Comparison of ENCODE assay signal across 8 mouse cellular contexts in the genomic region with DNA sequence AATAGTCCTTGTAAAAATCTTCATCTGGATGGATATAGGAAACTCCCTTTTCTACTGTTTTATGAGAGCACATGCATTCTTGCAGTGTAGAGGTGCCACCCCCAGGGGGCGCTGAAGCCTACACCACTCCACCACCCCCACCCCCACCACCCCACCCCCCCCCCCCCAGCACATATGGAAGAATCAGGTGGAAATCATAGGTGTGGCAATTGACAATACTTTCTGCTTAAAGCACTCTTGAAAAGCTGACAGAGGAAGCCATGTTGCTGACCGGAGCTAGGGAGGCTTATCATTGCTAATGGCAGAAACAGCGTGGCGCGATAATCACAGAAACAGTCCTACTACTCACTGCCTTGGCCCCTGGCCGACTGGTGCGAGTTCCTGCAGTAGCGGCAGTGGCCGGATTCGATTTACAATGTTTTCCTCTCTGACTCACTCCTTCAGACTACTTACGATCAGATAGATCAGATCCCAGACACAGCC.
A peak's percentile ranks its signal among the peaks of the same experiment; 100 is the strongest.
DNase-seq lines count a peak whose midpoint lies in the region; ATAC-seq and TF ChIP-seq lines count a peak whose summit lies in the region.

No protein-coding gene starts in this region.

- DNase-seq in CD4-positive, CD25-positive, alpha-beta regulatory T cell, adult 2 months (ENCODE audit: low read depth, low spot score) = peak; percentile 53
- peak; percentile 19 for DNase-seq in thymus, adult 2 months
- no peak for DNase-seq in thymus, adult 18-20 months
- DNase-seq in limb, embryonic 10.5 days (ENCODE audit: low spot score) = peak; percentile 54
- peak; percentile 18 for DNase-seq in splenic B cell, adult 2 months (ENCODE audit: low read depth, low spot score)

- no peaks in the 10 kb centered on the region for H3K9me3 ChIP-seq in heart, embryonic 11.5 days (replicated peaks; ENCODE audit: control insufficient read depth, low read length)
- no peaks in the 10 kb centered on the region for H3K9me3 ChIP-seq in limb, embryonic 10.5 days (replicated peaks)
- H3K9me3 ChIP-seq in midbrain, embryonic 13.5 days = no peaks in the 10 kb centered on the region

- H3K36me3 ChIP-seq in thymus, adult 2 months (ENCODE audit: control insufficient read depth, insufficient read depth, low read length) = no peaks in the 10 kb centered on the region
- H3K36me3 ChIP-seq in heart, embryonic 11.5 days (ENCODE audit: control insufficient read depth, insufficient read depth, low read length) = no peaks in the 10 kb centered on the region
- no peaks in the 10 kb centered on the region for H3K36me3 ChIP-seq in limb, embryonic 10.5 days
- no peaks in the 10 kb centered on the region for H3K36me3 ChIP-seq in splenic B cell, adult 2 months (ENCODE audit: control insufficient read depth, insufficient read depth, low read length, poor library complexity, severe bottlenecking)
- no peaks in the 10 kb centered on the region for H3K36me3 ChIP-seq in midbrain, embryonic 13.5 days

- no peaks in the 10 kb centered on the region for H3K4me1 ChIP-seq in thymus, adult 2 months (replicated peaks; ENCODE audit: control insufficient read depth, insufficient read depth, low read length)
- H3K4me1 ChIP-seq in heart, embryonic 11.5 days (ENCODE audit: control insufficient read depth, insufficient read depth, low read length) = peaks cover under 1% of the 10 kb centered on the region; the same call in 1 of the 2 replicates
- H3K4me1 ChIP-seq in limb, embryonic 10.5 days = peaks cover 33% of the 10 kb centered on the region
- peaks cover 11% of the 10 kb centered on the region; the same call in 1 of the 2 replicates for H3K4me1 ChIP-seq in midbrain, embryonic 13.5 days (replicated peaks)

- no peaks in the 10 kb centered on the region for H3K27me3 ChIP-seq in thymus, adult 2 months (ENCODE audit: control insufficient read depth, insufficient read depth, low read length)
- no peaks in the 10 kb centered on the region for H3K27me3 ChIP-seq in heart, embryonic 11.5 days (ENCODE audit: control insufficient read depth, insufficient read depth, low read length)
- H3K27me3 ChIP-seq in limb, embryonic 10.5 days (ENCODE audit: low read depth, poor library complexity, severe bottlenecking) = no peaks in the 10 kb centered on the region
- H3K27me3 ChIP-seq in splenic B cell, adult 2 months (ENCODE audit: control insufficient read depth, insufficient read depth, low read length, poor library complexity, severe bottlenecking) = no peaks in the 10 kb centered on the region
- H3K27me3 ChIP-seq in midbrain, embryonic 13.5 days = no peaks in the 10 kb centered on the region

- TF ChIP-seq POLR2A in thymus, adult 2 months (IDR thresholded peaks at IDR 0.05; ENCODE audit: control insufficient read depth, extremely low read depth, insufficient read depth, low read length, poor library complexity) = no peak

- no peak for TF ChIP-seq CTCF in thymus, adult 2 months (IDR thresholded peaks at IDR 0.05; ENCODE audit: borderline replicate concordance, control insufficient read depth, extremely low read depth, insufficient read depth, low read length, poor library complexity)

- no peak overlapping the region for H3K4me3 ChIP-seq in thymus, adult 2 months (ENCODE audit: control insufficient read depth, insufficient read depth, low read length)
- peak overlapping the region; percentile 13; the same call in 1 of the 2 replicates for H3K4me3 ChIP-seq in heart, embryonic 11.5 days (ENCODE audit: low read depth, low read length)
- no peak overlapping the region for H3K4me3 ChIP-seq in limb, embryonic 10.5 days
- no peak overlapping the region for H3K4me3 ChIP-seq in midbrain, embryonic 13.5 days (replicated peaks)

- ATAC-seq in CD4-positive, CD25-positive, alpha-beta regulatory T cell, adult 4 months = no peak
- no peak; the same call in 1 of the 2 replicates for ATAC-seq in heart, embryonic 11.5 days (replicated peaks; ENCODE audit: insufficient number of reproducible peaks, low FRiP score, low TSS enrichment)
- ATAC-seq in midbrain, embryonic 13.5 days = no peak

- H3K9ac ChIP-seq in heart, embryonic 11.5 days (ENCODE audit: low read depth, low read length) = no peak overlapping the region
- H3K9ac ChIP-seq in midbrain, embryonic 13.5 days (replicated peaks) = no peak overlapping the region

- 83% methylated on average over 11 of the region's 11 CpGs for WGBS in thymus, adult 2 months
- 17% methylated on average over 11 of the region's 11 CpGs for WGBS in heart, embryonic 11.5 days (ENCODE audit: insufficient replicate concordance)
- WGBS in limb, embryonic 10.5 days = 38% methylated on average over 11 of the region's 11 CpGs
- WGBS in midbrain, embryonic 13.5 days = 47% methylated on average over 11 of the region's 11 CpGs

- H3K4me2 ChIP-seq in heart, embryonic 11.5 days = peak overlapping the region; percentile 46
- no peak overlapping the region for H3K4me2 ChIP-seq in midbrain, embryonic 13.5 days (replicated peaks)

- H3K27ac ChIP-seq in thymus, adult 2 months (ENCODE audit: control insufficient read depth, insufficient read depth, low read length) = no peak overlapping the region
- H3K27ac ChIP-seq in heart, embryonic 11.5 days (ENCODE audit: low read depth, low read length) = no peak overlapping the region
- H3K27ac ChIP-seq in limb, embryonic 10.5 days = peak overlapping the region; percentile 62; the same call in 1 of the 2 replicates
- H3K27ac ChIP-seq in midbrain, embryonic 13.5 days = no peak overlapping the region

Comparison
In these comparisons a context has a peak if more than half of its experiments do, and no peak if none do; other contexts are left out.
1. DNase-seq: peak in CD4-positive, CD25-positive, alpha-beta regulatory T cell, adult 2 months (single experiment), thymus, adult 2 months (single experiment), limb, embryonic 10.5 days (single experiment) and splenic B cell, adult 2 months (single experiment); none in thymus, adult 18-20 months (0 of 2).